Mouse (Mus musculus) heart, postnatal 0 days (tissue): ENCODE measurements at regions not wholly inside any gene's neighbourhood (a gene's known extent, or its start where the extent isn't known, plus 50 kb on each side); places are given as distances from the start of the nearest gene placed in this dataset.

Experiments
- CTCF ChIP-seq: IDR thresholded peaks from 2 replicates; pipeline ENCODE4 v1.5.1; 2016; ENCODE audit warnings: antibody characterized with exemption, control low read depth, low read depth
- EP300 ChIP-seq: IDR thresholded peaks from 2 replicates; pipeline ENCODE4 v1.6.1; 2016; ENCODE audit warnings: antibody characterized with exemption, low read depth

GRCm38 (mm10) chr5:64500413-64500812, 302.8 kb upstream of the Klf3 start:
- TF ChIP-seq EP300, result no peak
- no peak for TF ChIP-seq CTCF
